Mouse (Mus musculus) heart, postnatal 36 days (tissue): ENCODE results near the gene Nqo2. TPM values are rescaled to one million over a fixed set of nuclear protein-coding genes. Genes with fewer than 3 reads are reported as not detected.
A peak's percentile ranks its signal among the peaks of the same experiment; 100 is the strongest.

Experiments used
- DNase-seq, 2 experiments: peaks; one replicate each; pipeline ENCODE4 v3.0.0; 2021 to 2022
- intact Hi-C: fragments of 180-260 bp; cut with DNase I; formaldehyde crosslinking; loops from one replicate; pipeline ENCODE4 v1.15.1; 2025
- total RNA-seq, 2 experiments: library from RNA; stranded (reverse); gene quantifications; 2 replicates each; pipeline ENCODE4 v1.2.3; 2021

The Nqo2 gene
- total RNA-seq, 2 experiments from 2014 or later: 38.3 to 38.5 TPM

- no peak for DNase-seq
- intact Hi-C loops: no loop called here
Observed at GRCm38 (mm10) chr13:33966574-33966973, 2.1 kb downstream of the Nqo2 start.

GRCm38 (mm10) chr13:33989625-33990024 is 25.1 kb downstream of the Nqo2 start:
- intact Hi-C loops: no loop called here

GRCm38 (mm10) chr13:33995197-33995596 is 30.7 kb downstream of the Nqo2 start:
- peak; percentile 77 to 79 for DNase-seq
- intact Hi-C loops: loop anchor here (1.0 kb wide), 1 partner anchor 38 kb away; no protein-coding TSS in a partner anchor

More at GRCm38 (mm10) chr13:33989625-33990024, 25.1 kb downstream of the Nqo2 start:
- no peak for DNase-seq

- DNase-seq: peak; percentile 90 to 92
- intact Hi-C loops: no loop called here
Observed at GRCm38 (mm10) chr13:34002058-34003006, 37.8 kb downstream of the Nqo2 start, which contains the start of the genes Ripk1 and Serpinb6a. TSS of gene Ripk1 (plus strand) at chr13:34002363. TSS of gene Serpinb6a (minus strand) at chr13:34002794.

- no peak for DNase-seq
- intact Hi-C loops: no loop called here
Observed at GRCm38 (mm10) chr13:34003058-34003457, 38.6 kb downstream of the Nqo2 start.

GRCm38 (mm10) chr13:34007234-34007633 is 42.7 kb downstream of the Nqo2 start:
- intact Hi-C loops: no loop called here
- no peak for DNase-seq

- intact Hi-C loops: no loop called here
Observed at GRCm38 (mm10) chr13:34016927-34017569, 52.6 kb downstream of the Nqo2 start.

GRCm38 (mm10) chr13:34018521-34018920 is 54.0 kb downstream of the Nqo2 start:
- intact Hi-C loops: no loop called here
- DNase-seq: no peak

More at GRCm38 (mm10) chr13:34016927-34017569, 52.6 kb downstream of the Nqo2 start:
- no peak for DNase-seq

GRCm38 (mm10) chr13:34021998-34022397 is 57.5 kb downstream of the Nqo2 start:
- DNase-seq: no peak
- intact Hi-C loops: no loop called here

GRCm38 (mm10) chr13:34032041-34032440 is 67.6 kb downstream of the Nqo2 start:
- intact Hi-C loops: no loop called here
- DNase-seq: no peak

- intact Hi-C loops: no loop called here
- DNase-seq: no peak
Observed at GRCm38 (mm10) chr13:34035424-34035823, 70.9 kb downstream of the Nqo2 start.

GRCm38 (mm10) chr13:34036726-34037125 is 72.2 kb downstream of the Nqo2 start:
- DNase-seq: no peak
- intact Hi-C loops: no loop called here

GRCm38 (mm10) chr13:34037172-34038055 is 72.9 kb downstream of the Nqo2 start, which contains the start of gene Bphl:
TSS of gene Bphl (plus strand) at chr13:34037597.
- DNase-seq: peak; percentile 91
- intact Hi-C loops: no loop called here

- intact Hi-C loops: no loop called here
- DNase-seq: no peak
Observed at GRCm38 (mm10) chr13:34038056-34038432, 73.6 kb downstream of the Nqo2 start.

Other genes with a start within 250 kb of the Nqo2 start
- gene Serpinb6e, start 121.3 kb upstream of the Nqo2 start, total RNA-seq: not detected
- not detected for gene Serpinb6c, start 59.0 kb upstream of the Nqo2 start, total RNA-seq
- gene Ripk1, start 37.7 kb downstream of the Nqo2 start, total RNA-seq: 1 to 10 TPM; 8.2 to 9.6 TPM
- 100 to 1,000 TPM; 106 to 112 TPM for gene Serpinb6a, start 38.1 kb downstream of the Nqo2 start, total RNA-seq
- gene Bphl, start 72.9 kb downstream of the Nqo2 start, total RNA-seq: 10 to 100 TPM; 35.5 to 42.1 TPM
- gene Tubb2a, start 113.3 kb downstream of the Nqo2 start, total RNA-seq: 10 to 100 TPM; 41.2 to 43.8 TPM
- gene Tubb2b, start 165.8 kb downstream of the Nqo2 start, total RNA-seq: 1 to 10 TPM; 4.4 to 5.6 TPM
- gene Psmg4, start 198.3 kb downstream of the Nqo2 start, total RNA-seq: 10 to 100 TPM; 28.3 to 30.9 TPM